Mouse (Mus musculus): ENCODE data around the gene Taok3.

- TF ChIP-seq POLR2A (IDR thresholded peaks at IDR 0.05; ENCODE audit: control insufficient read depth, low read depth, low read length) (no peak), CTCF (IDR thresholded peaks at IDR 0.05; ENCODE audit: control insufficient read depth, insufficient read depth, insufficient replicate concordance, low read depth, low read length) (no peak)
Measured at GRCm38 (mm10) chr5:117194672-117195071, 74.7 kb downstream of the Taok3 start.
